Mouse (Mus musculus) 3134 (cell line): ENCODE measurements around the gene Yif1b.
"Not testable (repeated sequence)": the region's sequence is repeated elsewhere in the genome, so short reads cannot be mapped to it uniquely, and the experiment has no call there.

Experiments used
- DNase-seq: peaks from one replicate; pipeline ENCODE4 v3.0.0-alpha.2; 2011; ENCODE audit warnings: low spot score; ENCODE audit not compliant: insufficient read length; ENCODE audit errors: extremely low read depth

The Yif1b gene

DNA sequence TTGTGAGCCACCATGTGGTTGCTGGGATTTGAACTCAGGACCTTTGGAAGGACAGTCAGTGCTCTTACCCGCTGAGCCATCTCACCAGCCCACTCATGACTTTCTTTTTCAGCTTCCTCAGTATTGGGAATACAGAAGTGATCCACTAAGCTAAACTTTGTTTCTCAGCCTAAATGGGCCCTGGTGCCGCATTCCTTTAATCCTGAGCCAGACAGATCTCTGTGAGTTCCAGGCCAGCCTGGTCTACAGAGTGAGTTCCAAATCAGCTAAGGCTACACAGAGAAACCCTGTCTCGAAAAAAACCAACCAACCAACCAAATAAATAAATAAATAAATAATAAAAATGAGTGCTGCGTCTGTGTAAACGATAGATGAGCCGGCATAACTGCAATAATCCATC, 533 bp upstream of the Yif1b start:
- not testable (repeated sequence) for DNase-seq

DNA sequence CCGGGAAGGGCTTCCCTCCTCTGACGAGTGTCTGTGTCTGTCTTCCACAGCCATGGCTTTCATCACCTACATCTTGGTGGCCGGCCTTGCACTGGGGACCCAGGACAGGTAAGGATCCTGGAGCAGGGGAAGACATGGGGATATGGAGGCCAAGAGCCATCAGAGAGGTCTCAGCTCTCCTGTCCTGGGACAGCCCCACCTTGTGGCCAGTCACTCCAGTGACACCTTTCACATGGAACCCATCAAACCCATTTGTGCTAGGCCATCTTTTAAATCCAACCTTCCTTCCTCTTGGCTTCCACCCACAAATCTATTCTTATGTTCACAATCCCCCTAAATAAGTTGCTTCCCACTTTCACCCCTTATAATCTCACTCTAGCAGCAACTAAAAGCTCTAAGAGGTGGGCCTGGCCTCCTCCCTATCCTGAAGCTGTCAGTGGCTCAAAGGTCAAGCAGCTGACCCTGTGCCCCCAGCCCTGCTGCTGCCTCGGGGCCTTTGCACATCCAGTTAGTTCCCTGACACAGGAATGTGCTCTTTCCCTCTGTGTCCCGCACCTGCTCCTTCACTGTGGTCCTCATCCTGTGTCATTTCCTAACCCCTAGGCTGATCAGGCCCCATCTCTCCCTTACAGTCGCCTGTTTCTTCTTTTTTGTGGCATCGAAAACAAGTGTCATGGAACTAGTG, 6.7 kb downstream of the Yif1b start:
- peak; percentile 28 for DNase-seq

DNA sequence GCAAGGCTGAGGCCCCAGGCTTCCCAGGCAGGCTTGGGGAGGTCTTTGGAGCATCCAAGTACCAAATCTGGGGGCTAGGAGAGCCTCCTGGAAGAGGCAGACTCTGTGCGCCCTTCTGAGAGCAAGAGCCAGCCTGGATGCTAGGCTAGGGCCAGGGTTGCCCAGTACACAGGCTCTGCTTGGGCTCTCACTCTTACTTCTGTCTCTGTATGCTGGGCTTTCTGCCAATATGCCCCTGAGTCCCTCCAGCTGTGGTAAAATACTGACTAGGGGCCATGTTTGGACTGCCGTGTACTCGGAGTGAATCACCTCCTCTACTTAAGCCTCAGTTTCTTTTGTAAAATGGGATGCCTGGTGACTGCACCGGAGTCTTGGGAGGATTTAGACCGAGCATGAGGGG, 7.9 kb downstream of the Yif1b start:
- DNase-seq = no peak

DNA sequence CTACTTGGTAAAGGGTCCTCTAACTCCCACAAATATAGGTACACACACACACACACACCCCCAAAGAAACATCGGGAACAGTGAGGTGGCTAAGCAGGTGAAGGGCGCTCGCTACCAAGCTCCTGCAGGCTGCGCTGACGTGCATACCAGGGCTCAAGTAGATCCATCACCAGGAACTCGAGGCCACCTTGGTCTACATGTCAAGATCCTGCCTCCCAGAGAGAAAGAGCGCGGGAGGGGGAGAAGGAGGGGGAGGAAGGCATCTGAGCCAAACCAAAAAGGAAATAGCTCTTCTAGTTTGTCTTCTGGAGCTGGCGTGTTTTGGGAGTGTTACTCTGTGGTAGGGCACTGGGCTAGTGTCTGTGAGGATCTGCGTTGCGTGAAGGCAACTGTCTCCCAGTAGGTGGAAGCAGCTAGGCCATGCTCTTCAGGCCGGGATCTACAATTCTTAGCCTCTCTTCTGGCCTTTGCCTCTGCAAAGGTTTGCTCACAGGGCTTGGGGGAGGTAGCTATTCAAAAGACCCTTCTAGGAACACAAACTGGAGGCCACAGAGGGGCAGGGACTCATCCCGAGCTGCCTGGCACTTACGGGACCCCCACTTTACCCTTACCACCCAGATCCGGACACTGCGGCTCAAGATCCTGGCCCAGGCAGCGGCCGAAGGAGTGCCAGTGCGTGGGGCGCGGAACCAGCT, 8.6 kb downstream of the Yif1b start:
- no peak for DNase-seq

DNA sequence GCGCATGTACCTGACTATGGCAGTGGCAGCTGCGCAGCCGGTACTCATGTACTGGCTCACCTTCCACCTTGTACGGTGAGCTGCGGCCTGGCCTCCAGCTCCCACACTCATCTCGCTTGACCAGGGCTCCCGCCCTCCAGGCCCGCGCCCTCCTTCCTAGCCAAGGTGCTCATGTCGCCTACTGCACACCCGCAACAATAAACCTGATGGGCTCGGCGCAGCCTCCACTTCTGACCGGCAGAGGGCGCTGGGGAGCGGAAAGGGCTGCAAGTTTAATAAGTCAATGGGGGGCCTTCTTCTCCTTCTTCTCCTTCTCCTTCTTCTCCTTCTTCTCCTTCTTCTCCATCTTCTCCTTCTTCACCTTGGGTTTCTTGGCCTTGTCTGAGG, 9.2 kb downstream of the Yif1b start:
- DNase-seq = peak; percentile 82

DNA sequence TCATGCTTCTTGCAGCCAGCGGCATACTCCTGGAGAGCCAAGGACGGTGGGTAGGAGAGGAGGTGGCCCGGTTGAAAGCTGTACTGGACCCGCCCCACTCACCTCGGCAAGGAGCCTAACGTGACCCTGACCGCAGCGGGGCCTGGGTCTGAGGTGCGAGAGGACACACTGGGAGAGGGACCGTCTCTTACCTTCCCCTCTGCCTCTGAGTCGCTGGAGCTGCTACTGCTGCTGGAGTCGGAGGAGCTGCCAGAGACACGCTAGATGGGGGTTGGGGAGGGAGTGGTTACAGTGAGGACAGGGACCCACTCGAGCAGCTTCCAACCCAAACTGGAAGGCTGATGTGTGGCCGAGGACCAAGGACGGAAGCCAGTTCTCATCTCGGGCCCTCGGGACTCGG, 9.6 kb downstream of the Yif1b start:
- peak; percentile 76 for DNase-seq

DNA sequence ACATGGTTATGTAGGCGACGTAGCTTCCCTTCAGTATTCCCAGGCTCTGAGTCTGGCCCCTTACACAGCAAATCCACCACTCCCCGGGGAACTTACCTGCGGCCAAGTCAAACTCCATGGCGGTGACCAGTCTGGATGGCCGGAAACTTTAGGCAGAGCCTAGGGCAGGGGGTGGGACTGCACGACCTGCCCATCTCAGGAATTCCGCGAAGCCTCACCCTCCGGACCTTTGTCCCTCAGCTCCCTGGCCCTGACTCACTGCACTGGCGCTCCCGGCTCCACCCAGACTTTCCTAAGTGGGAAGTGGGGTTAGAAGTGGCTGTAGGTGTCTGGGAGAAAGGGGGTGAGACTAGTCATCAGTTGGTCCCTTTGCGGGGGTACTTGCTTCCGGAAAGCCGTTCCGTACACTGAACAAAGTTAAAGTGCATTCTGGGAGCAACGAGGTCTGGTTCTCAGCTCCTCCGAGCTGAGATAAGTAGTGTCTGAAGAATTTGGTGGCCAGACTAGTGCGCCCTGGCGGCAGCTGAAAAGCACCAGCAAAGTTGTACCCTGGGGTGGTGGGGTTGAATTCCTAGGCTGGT, 10.2 kb downstream of the Yif1b start, which contains the start of gene 2200002D01Rik:
TSS of gene 2200002D01Rik (minus strand) at position 206 of the 581 bp plus-strand sequence.
- peak; percentile 88 for DNase-seq

DNA sequence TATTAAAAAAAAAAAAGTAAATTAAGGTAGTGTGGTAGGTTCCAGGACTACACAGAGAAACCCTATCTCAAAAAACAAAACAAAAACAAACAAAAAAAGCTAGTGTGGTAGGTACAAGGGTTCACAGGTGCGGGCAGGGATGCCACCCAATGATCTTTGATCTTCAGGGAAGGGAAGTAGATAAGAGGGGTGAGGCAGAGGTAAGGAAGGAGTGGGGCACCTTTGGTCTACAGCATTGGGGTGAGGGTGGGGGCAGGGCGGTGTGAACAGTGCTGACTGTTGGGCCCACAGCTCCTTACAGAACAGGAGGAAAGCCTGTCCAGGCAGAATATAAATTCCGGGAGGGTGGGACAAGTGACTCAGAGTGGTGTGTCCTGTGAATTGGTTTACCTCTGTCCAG, 13.0 kb downstream of the Yif1b start:
- DNase-seq = no peak

DNA sequence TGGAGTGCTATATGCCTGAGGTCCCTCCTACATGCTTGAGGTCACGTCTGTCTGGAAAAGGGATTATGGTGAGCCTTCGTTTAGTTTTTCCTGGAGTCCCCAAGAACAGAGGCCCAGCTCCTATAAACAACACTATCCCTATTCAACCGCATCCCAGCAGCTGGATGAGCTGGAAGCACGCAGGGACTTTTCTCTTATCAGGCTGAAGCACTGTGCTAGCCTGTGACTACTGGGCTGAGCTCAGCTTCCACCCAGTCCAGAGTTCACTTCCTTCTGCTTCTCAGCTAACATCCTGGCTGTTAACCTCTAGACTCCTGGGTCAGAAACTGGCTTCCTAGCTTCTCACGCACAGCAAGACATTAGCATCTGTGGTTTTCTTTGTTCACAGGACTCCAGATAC, 15.7 kb downstream of the Yif1b start:
- DNase-seq = no peak

DNA sequence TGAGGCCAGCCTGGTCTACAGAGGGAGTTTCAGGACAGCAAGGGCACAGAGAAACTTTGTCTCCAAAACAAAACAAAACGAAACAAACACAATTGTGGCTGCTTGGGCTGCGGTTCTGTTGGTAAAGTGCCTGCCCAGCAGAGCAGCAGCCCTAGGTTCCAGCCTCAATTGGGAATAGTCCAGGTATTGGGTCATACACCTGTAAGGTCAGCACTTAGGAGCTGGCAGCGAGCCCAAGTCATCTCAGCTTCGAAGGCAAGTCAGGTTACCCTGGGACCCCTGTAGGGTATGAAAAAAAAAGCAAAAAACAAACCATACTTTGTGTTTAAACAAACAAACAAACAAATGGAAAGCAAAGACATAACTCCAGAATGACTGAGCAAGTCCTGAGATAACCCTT, 17.7 kb downstream of the Yif1b start:
- no peak for DNase-seq

DNA sequence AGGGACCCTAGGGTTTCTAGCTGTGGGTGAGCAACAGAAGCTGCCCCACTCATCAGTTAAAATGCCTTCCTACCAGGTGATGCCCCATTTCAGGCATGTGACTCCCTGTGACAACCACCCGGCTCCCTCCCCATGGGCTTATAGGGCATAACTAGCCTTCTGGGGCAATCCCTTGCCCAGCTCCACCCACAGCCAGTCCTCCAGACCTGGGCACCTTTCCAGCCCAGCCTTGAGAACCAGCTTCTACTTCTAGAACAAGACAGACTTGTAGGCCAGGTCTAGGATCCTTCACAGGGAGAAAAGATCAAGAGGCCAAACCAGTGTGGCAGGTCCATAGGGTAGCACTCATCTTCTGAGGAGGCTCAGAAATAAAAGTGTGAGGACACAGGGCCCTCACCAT, 19.2 kb downstream of the Yif1b start:
- DNase-seq = peak; percentile 40

DNA sequence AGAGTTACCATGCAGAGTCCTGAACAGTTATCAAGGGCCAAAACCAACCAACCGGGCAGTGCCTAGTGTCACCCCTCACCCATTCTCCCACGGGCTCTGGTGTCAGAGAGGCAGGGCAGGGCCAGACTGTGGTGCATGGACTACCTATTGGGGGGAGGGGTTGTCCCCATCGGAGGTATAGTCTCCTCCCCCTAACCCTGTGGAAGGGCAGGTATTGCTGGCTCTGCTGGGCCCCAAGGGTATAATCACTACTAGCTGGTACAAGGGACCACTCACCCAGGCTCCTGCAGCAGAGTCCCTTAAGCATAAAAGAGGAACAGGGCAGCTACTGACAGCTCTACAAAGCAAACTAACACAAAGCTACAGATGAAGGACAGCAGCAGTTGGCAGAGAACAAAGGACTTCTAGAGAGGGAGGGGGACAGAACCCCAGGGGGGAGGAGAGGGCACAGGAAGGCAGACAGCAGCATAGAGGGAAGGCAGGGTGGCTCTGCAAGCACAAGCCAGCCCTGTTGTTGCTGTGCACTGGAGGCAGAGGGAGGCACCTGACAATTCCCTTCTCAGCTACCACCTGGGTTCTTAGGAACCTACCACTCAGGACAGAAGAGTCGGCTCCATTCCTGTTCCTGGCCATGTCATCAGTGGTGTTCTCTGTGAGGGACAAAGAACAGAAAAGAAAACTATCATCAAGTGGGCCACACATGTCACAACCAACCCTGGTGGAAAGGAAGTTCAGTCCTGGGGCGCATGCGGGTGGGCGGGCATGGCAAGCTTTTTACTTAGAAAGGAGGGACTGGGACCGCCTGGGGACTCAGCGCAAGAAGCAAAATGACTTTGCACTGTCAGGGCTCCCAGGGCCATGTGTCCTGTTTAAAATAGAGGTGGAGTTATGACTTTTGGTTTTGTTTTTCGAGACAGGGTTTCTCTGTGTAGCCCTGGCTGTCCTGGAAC, 21.9 kb downstream of the Yif1b start:
- DNase-seq = no peak

DNA sequence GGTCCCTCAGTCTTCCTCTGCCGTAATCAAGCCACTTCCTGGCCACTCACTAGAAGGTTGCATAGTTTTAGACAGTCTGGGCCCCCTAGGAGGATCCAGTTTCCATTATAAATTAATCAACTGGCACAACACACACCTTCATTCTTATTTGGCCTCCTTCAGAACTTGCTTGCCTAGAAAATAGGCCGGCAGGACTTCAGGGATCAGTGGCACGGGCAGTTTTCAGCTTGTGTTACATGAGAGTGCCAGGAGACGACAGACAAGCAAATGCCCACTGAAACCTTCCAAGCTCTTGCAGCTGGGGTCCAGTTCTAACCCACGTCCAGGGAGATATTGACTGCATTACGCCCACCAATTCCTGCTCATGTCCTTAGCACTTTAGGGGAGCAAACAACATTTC, 24.0 kb downstream of the Yif1b start:
- DNase-seq = no peak

DNA sequence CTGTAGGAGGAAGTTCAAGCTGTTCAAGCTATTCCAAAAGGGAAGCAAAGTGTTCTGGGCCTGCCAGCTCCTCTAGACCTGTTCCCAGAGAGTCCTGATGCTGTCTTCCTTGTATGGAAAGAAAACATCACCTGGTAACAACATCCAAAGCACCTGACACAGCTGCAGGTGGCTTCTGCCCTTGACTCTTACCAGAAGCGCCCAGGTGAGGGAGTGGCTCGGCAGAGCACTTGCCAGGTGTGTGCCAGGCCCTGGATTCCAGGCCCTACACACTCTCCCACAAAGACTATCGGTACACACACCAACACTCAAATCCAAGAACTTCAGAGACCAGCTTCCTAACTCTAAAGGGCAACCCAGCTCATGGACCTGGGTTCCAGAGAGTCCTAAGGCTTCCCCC, 25.7 kb downstream of the Yif1b start:
- DNase-seq = no peak

DNA sequence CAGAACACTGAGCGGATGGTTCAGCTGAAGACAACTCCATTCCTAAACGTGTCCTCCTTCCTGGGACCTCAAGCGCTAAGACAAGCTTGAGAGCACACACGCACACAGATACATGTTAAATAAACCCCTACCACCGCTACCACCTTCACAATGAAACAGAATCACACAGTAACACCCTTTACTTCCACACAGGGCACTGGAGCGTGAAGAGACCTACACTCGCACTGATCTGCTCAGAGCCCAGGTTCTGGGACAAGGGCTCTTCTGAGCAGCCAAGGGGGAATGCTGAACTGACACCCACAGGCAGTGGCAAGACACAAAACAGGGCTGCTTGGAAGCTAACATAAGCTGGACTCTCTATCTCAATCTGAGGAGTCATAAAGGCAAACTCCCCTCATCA, 27.5 kb downstream of the Yif1b start:
- DNase-seq = no peak

DNA sequence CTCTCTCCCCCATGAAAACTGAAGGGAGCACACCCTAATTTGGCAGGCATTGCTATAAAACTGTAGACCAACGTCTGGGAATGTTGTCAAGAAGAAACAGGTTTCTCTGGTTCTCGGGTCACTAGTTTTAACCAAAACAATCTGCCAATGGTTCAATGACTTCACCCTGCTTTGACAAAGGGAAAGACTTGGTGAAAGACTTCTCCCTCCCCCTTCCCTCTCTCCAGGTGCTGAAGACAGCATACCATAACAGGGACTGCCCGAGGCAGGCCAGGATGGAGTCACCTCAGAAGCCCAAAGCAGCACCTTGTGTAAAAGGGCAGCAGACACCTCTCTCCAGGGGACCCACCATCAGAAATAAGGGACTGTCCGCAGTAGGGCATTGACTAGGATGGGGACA, 28.8 kb downstream of the Yif1b start:
- no peak for DNase-seq

DNA sequence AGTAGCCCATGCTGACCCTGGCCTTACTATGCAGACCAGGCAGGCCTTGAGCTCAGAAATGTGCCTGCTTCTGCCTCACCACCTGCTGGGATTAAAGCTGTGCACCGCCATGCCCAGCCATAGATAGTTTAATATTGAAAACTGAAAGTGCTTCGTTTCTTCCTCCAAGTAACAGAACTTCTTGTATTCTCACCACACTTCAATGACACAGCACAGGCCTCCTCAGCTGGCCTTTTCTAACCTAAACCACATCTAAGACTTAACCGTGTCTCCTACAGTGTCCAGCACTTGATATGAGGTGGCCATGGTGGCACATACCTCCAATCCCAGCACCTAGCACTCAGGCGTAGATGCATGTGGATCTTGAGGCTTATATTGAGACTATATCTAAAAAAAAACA, 32.3 kb downstream of the Yif1b start:
- no peak for DNase-seq

DNA sequence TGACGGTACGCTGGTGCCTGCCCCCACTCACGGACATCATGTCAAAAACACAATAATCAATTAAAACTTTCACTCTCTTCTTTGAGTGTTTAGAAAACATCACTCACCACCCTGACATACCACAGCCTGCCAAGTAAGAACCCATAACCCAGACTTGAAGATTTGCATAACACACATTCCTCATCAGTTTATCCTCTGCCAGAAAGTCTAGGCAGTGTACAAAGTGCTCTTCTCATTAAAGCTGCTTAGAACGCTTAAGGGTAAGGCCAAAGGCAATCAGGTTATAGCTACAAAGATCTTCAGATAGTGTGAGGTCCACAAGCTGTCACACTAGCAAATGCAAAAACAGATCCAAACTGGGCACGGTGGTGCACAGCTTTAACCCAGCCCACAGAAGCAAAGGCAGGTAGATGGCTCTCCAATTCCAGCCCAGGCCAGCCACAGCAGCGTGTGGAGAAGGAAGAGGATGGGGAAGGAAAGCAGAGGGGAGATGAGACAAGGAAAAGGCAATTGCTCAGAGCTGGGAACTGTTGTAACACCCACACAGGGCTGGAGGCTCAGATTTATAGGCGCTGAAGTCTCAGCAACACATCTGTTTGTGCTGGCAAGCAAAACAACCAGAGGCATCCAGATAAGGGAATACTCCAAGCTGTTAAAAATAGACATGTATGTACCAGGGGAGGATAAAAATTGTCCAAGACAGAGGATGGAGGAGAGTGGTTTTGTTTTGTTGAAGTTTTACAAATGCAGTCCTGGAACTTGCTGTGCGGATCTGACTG, 33.7 kb downstream of the Yif1b start:
- no peak for DNase-seq

DNA sequence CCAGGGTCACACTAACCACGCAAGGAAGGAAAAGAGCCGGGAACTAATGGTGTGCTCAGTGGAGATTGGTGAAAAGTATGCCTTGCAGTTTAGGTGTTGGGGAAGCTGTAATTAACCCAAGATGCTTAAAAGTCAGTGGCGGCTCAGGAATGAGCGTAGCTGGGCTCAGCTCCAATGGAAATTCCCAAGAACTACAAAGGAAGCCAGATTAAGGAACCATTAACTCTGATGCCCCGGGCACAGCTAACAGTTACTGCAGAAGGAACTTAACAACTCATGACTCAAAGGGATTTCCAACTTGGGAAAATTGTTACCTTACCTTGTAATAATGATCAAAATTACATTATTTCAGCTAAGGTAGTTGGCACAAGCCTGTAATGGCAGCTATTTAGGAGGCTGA, 38.6 kb downstream of the Yif1b start:
- DNase-seq = no peak

DNA sequence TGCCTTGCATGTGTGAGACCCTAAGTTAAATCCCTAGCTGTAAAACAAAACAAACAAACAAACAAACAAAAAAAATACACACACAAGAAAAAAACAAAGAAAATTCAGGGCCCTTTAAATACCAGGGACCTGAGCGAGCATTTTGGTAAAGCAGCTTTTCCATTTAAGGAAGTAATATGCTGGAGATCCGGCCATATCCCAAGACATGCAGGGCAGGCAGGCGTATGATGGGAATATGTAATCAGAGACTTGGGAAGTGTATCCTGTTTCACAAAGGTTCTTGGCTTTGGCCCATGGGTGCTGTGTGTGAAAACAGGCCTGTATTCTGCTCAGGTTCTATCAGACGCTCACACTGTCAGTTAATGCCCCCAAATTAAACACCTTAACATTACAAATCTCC, 39.4 kb downstream of the Yif1b start:
- DNase-seq = no peak
